Mouse (Mus musculus): ENCODE results near the gene Unc5c. TPM values are rescaled to one million over a fixed set of nuclear protein-coding genes. Genes with fewer than 3 reads are reported as not detected.

Gene Unc5c
- polyA plus RNA-seq, 1 experiment from 2014 or later = 15.9 TPM

GRCm38 (mm10) chr3:141491951-141492310 is 26.9 kb downstream of the Unc5c start:
- Histone ChIP-seq H3K9me3 (ENCODE audit: control insufficient read depth, low read depth, low read length) (no peaks in the 10 kb centered on the region), H3K27ac (ENCODE audit: low read length) (peak overlapping the region; percentile 45; the same call in 1 of the 2 replicates), H3K27me3 (ENCODE audit: control insufficient read depth, insufficient read depth, low read length) (no peaks in the 10 kb centered on the region), H3K9ac (replicated peaks; ENCODE audit: low read depth, low read length) (no peak overlapping the region), H3K4me1 (ENCODE audit: control insufficient read depth, insufficient read depth, low read length) (peaks cover 16% of the 10 kb centered on the region), H3K36me3 (ENCODE audit: control insufficient read depth, insufficient read depth, low read length) (no peaks in the 10 kb centered on the region), H3K4me2 (replicated peaks; ENCODE audit: low read depth, low read length) (no peak overlapping the region), H3K4me3 (ENCODE audit: low read depth, low read length) (no peak overlapping the region)
- WGBS = 21% methylated on average over 2 of the region's 2 CpGs
- no peak for ATAC-seq (ENCODE audit: insufficient number of reproducible peaks, insufficient read depth, low FRiP score, low read depth)

GRCm38 (mm10) chr3:141493000-141493399 is 28.0 kb downstream of the Unc5c start:
- Histone ChIP-seq H3K27me3 (ENCODE audit: control insufficient read depth, insufficient read depth, low read length) (no peaks in the 10 kb centered on the region), H3K9me3 (ENCODE audit: control insufficient read depth, low read depth, low read length) (no peaks in the 10 kb centered on the region), H3K36me3 (ENCODE audit: control insufficient read depth, insufficient read depth, low read length) (no peaks in the 10 kb centered on the region), H3K4me1 (ENCODE audit: control insufficient read depth, insufficient read depth, low read length) (peaks cover 20% of the 10 kb centered on the region), H3K9ac (replicated peaks; ENCODE audit: low read depth, low read length) (no peak overlapping the region), H3K27ac (ENCODE audit: low read length) (no peak overlapping the region), H3K4me3 (ENCODE audit: low read depth, low read length) (no peak overlapping the region), H3K4me2 (replicated peaks; ENCODE audit: low read depth, low read length) (no peak overlapping the region)
- no peak for ATAC-seq (ENCODE audit: insufficient number of reproducible peaks, insufficient read depth, low FRiP score, low read depth)
- 56% methylated on average over 3 of the region's 3 CpGs for WGBS

DNA sequence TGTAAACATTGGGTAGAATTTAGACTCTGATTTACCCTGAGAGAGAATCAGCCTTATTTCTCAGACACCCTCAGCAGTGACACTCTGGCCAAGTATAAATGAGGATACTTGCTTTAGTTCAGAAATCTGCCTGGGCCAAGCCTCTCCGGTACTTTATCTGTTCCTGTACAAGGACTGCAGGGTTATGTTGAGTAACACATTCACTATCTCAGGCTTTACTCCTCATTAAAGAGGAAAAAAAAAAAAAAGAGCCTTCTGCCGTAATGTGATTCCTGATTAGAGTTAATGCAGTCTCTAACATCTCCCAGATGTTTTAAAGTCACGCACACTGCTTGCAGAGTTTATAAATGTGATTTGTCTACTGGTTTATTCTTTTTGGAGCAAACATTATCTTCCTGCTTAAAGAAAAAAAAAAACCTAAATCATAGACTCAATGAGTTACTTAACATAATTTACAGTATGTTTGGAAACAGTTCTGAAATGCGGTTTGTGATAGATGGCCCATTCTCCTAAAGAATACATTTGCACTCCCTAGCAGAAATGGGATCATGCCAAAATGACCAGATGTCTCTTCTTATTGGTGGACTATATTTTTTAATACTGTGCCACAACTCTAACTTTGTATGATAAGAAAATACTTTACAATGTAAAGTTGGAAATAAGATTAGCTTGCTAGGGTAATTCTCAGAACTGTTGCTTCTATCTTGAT is 33.5 kb downstream of the Unc5c start:
- H3K4me3 ChIP-seq (ENCODE audit: low read depth, low read length) = no peak overlapping the region
- H3K27ac ChIP-seq (ENCODE audit: low read length) = 0 out of 2 replicates have a peak overlapping the region, but pooled peaks have one; percentile 44
- H3K9ac ChIP-seq (replicated peaks; ENCODE audit: low read depth, low read length) = no peak overlapping the region
- peak; percentile 65; the same call in 1 of the 2 replicates for ATAC-seq (ENCODE audit: insufficient number of reproducible peaks, insufficient read depth, low FRiP score, low read depth)
- H3K4me2 ChIP-seq (replicated peaks; ENCODE audit: low read depth, low read length) = no peak overlapping the region
- H3K9me3 ChIP-seq (ENCODE audit: control insufficient read depth, low read depth, low read length) = no peaks in the 10 kb centered on the region
- H3K4me1 ChIP-seq (ENCODE audit: control insufficient read depth, insufficient read depth, low read length) = 0 out of 2 replicates have a peak, but pooled peaks cover 4% of the 10 kb centered on the region
- WGBS = 33% methylated on average over 4 of the region's 4 CpGs
- no peaks in the 10 kb centered on the region for H3K36me3 ChIP-seq (ENCODE audit: control insufficient read depth, insufficient read depth, low read length)
- H3K27me3 ChIP-seq (ENCODE audit: control insufficient read depth, insufficient read depth, low read length) = no peaks in the 10 kb centered on the region

GRCm38 (mm10) chr3:141501845-141502505 is 37.0 kb downstream of the Unc5c start:
- Histone ChIP-seq H3K9me3 (ENCODE audit: control insufficient read depth, low read depth, low read length) (no peaks in the 10 kb centered on the region), H3K4me1 (ENCODE audit: control insufficient read depth, insufficient read depth, low read length) (0 out of 2 replicates have a peak, but pooled peaks cover 4% of the 10 kb centered on the region), H3K4me2 (replicated peaks; ENCODE audit: low read depth, low read length) (no peak overlapping the region), H3K27ac (ENCODE audit: low read length) (no peak overlapping the region), H3K4me3 (ENCODE audit: low read depth, low read length) (no peak overlapping the region), H3K9ac (replicated peaks; ENCODE audit: low read depth, low read length) (no peak overlapping the region), H3K27me3 (ENCODE audit: control insufficient read depth, insufficient read depth, low read length) (no peaks in the 10 kb centered on the region), H3K36me3 (ENCODE audit: control insufficient read depth, insufficient read depth, low read length) (no peaks in the 10 kb centered on the region)
- no peak for ATAC-seq (ENCODE audit: insufficient number of reproducible peaks, insufficient read depth, low FRiP score, low read depth)
- 46% methylated on average over 4 of the region's 4 CpGs for WGBS

DNA sequence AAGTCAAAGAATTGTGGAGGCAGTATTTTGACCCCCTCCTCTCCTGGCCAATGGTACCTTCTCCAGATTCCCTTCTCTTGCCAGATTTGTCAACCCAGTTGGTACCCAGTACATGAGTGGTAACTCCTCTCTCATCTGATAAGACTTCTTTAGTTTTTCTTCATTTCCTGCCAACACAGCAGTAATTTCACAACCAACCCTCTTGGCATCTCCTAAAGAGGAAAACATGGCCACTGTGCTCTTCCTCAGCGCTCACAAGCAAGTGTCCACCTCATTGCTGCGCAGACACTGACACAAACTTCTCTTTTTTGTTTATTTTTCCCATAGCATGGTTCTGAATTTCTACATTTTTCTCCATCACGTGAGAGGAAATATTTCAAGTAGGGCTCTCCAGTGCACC is 38.3 kb downstream of the Unc5c start:
- no peaks in the 10 kb centered on the region for H3K4me1 ChIP-seq (ENCODE audit: control insufficient read depth, insufficient read depth, low read length)
- 69% methylated on average over 3 of the region's 3 CpGs for WGBS
- no peak overlapping the region for H3K27ac ChIP-seq (ENCODE audit: low read length)
- H3K4me3 ChIP-seq (ENCODE audit: low read depth, low read length) = no peak overlapping the region
- ATAC-seq (ENCODE audit: insufficient number of reproducible peaks, insufficient read depth, low FRiP score, low read depth) = no peak
- no peak overlapping the region for H3K9ac ChIP-seq (replicated peaks; ENCODE audit: low read depth, low read length)
- H3K36me3 ChIP-seq (ENCODE audit: control insufficient read depth, insufficient read depth, low read length) = no peaks in the 10 kb centered on the region
- no peaks in the 10 kb centered on the region for H3K9me3 ChIP-seq (ENCODE audit: control insufficient read depth, low read depth, low read length)
- H3K27me3 ChIP-seq (ENCODE audit: control insufficient read depth, insufficient read depth, low read length) = no peaks in the 10 kb centered on the region
- H3K4me2 ChIP-seq (replicated peaks; ENCODE audit: low read depth, low read length) = no peak overlapping the region

DNA sequence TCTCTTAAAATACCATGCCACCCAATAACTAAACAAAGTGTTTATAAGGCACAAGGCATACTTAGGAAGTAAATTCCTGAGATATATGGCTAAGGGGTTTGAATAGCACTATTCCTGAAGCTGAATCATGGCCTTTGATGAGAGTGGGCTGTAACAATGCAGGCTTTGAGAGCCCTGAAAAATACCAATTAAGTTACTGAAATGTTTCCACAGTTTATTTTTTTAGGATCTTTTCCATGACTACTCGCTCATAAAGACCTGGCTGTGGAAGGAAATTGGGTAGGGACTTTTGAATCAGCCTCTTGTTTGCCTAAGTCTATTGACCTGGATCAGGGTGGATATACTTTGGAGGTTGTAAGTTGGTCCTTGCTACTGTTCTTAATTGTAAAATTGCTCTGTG is 44.8 kb downstream of the Unc5c start:
- Histone ChIP-seq H3K9ac (replicated peaks; ENCODE audit: low read depth, low read length) (no peak overlapping the region), H3K36me3 (ENCODE audit: control insufficient read depth, insufficient read depth, low read length) (no peaks in the 10 kb centered on the region), H3K27me3 (ENCODE audit: control insufficient read depth, insufficient read depth, low read length) (no peaks in the 10 kb centered on the region), H3K27ac (ENCODE audit: low read length) (no peak overlapping the region), H3K4me3 (ENCODE audit: low read depth, low read length) (no peak overlapping the region), H3K4me1 (ENCODE audit: control insufficient read depth, insufficient read depth, low read length) (no peaks in the 10 kb centered on the region), H3K9me3 (ENCODE audit: control insufficient read depth, low read depth, low read length) (no peaks in the 10 kb centered on the region), H3K4me2 (replicated peaks; ENCODE audit: low read depth, low read length) (no peak overlapping the region)
- 55% methylated on average over 1 of the region's 1 CpGs for WGBS
- ATAC-seq (ENCODE audit: insufficient number of reproducible peaks, insufficient read depth, low FRiP score, low read depth) = no peak

DNA sequence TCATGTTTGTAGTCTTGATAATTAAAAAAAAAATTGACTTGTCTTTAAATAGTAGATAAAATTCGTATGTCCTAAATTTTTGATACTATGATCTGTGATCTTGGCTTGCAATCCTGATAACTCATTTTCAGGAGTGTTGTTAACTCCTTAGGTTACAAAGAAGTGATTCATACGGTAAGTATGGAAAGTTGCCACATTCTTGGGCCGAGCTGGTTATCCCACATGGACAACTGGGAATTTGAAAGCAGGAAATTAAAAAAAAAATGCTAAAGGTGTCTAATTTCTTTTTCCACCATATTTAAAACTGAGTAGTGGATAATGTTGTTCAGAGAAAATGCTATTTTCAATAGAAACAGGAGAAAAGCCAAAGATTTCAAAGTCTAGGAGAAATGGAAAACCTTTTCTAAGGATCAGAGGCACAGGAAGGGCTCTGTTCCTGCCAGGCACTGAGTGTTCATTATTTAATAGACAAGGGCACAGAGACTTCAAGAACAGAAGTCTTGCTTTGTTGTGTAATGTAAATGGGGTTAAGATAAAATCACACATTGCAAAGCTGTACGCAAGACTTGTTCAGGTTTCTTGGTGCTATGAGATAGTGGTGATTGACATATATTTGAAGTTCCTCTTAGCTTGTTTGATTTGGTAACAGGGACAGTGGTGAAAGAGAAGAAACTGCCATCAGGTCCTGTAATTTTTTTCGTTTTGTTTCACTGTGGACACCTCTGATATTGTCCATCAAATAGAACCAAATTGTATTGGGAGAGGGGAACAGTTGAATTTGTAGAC is 46.4 kb downstream of the Unc5c start:
- H3K4me1 ChIP-seq (ENCODE audit: control insufficient read depth, insufficient read depth, low read length) = no peaks in the 10 kb centered on the region
- no peaks in the 10 kb centered on the region for H3K36me3 ChIP-seq (ENCODE audit: control insufficient read depth, insufficient read depth, low read length)
- no peak overlapping the region for H3K27ac ChIP-seq (ENCODE audit: low read length)
- no peak overlapping the region for H3K9ac ChIP-seq (replicated peaks; ENCODE audit: low read depth, low read length)
- H3K4me3 ChIP-seq (ENCODE audit: low read depth, low read length) = no peak overlapping the region
- no peak for ATAC-seq (ENCODE audit: insufficient number of reproducible peaks, insufficient read depth, low FRiP score, low read depth)
- H3K9me3 ChIP-seq (ENCODE audit: control insufficient read depth, low read depth, low read length) = no peaks in the 10 kb centered on the region
- 67% methylated on average over 5 of the region's 5 CpGs for WGBS
- no peak overlapping the region for H3K4me2 ChIP-seq (replicated peaks; ENCODE audit: low read depth, low read length)
- no peaks in the 10 kb centered on the region for H3K27me3 ChIP-seq (ENCODE audit: control insufficient read depth, insufficient read depth, low read length)

GRCm38 (mm10) chr3:141528751-141529150 is 63.7 kb downstream of the Unc5c start:
- Histone ChIP-seq H3K9me3 (ENCODE audit: control insufficient read depth, low read depth, low read length) (no peaks in the 10 kb centered on the region), H3K36me3 (ENCODE audit: control insufficient read depth, insufficient read depth, low read length) (no peaks in the 10 kb centered on the region), H3K4me3 (ENCODE audit: low read depth, low read length) (no peak overlapping the region), H3K4me1 (ENCODE audit: control insufficient read depth, insufficient read depth, low read length) (no peaks in the 10 kb centered on the region), H3K27ac (ENCODE audit: low read length) (no peak overlapping the region), H3K4me2 (replicated peaks; ENCODE audit: low read depth, low read length) (no peak overlapping the region), H3K27me3 (ENCODE audit: control insufficient read depth, insufficient read depth, low read length) (no peaks in the 10 kb centered on the region), H3K9ac (replicated peaks; ENCODE audit: low read depth, low read length) (no peak overlapping the region)
- no peak for ATAC-seq (ENCODE audit: insufficient number of reproducible peaks, insufficient read depth, low FRiP score, low read depth)

All from stomach, embryonic 14.5 days (tissue).